Mouse (Mus musculus) forebrain, embryonic 13.5 days (tissue): ENCODE results near the gene Fgg. TPM values are rescaled to one million over a fixed set of nuclear protein-coding genes. Genes with fewer than 3 reads are reported as not detected.

ENCODE experiments used
- ATAC-seq: fragments of 200-750 bp; cut with Nextera tagmentation; 2 replicates; pipeline ENCODE4 v1.8.0; 2017
- H3K27ac ChIP-seq: fragments of 300-500 bp; sonication (generic); 2 replicates; pipeline ENCODE4 v1.5.1; 2015; ENCODE audit warnings: inconsistent platforms, mild to moderate bottlenecking, moderate library complexity
- H3K27me3 ChIP-seq: fragments of 300-500 bp; sonication (generic); 2 replicates; pipeline ENCODE4 v1.6.1; 2015; ENCODE audit warnings: mild to moderate bottlenecking, inconsistent platforms
- H3K36me3 ChIP-seq: fragments of 300-500 bp; sonication (generic); 2 replicates; pipeline ENCODE4 v1.6.1; 2015; ENCODE audit warnings: mild to moderate bottlenecking, inconsistent platforms; ENCODE audit not compliant: poor library complexity, severe bottlenecking
- H3K4me1 ChIP-seq: fragments of 300-500 bp; sonication (generic); 2 replicates; pipeline ENCODE4 v1.6.1; 2015; ENCODE audit warnings: inconsistent platforms
- H3K4me2 ChIP-seq: fragments of 300-500 bp; sonication (generic); 2 replicates; pipeline ENCODE4 v1.6.1; 2015; ENCODE audit warnings: inconsistent platforms, mild to moderate bottlenecking, moderate library complexity
- H3K4me3 ChIP-seq: fragments of 300-500 bp; sonication (generic); 2 replicates; pipeline ENCODE4 v1.5.1; 2015; ENCODE audit warnings: mild to moderate bottlenecking, inconsistent platforms
- H3K9ac ChIP-seq: fragments of 300-500 bp; sonication (generic); 2 replicates; pipeline ENCODE4 v1.6.1; 2015; ENCODE audit warnings: mild to moderate bottlenecking, inconsistent platforms
- H3K9me3 ChIP-seq: fragments of 300-500 bp; sonication (generic); replicated peaks from 2 replicates; pipeline ENCODE4 v1.6.1; 2016; ENCODE audit warnings: inconsistent platforms
- WGBS: fragments of 180-500 bp; shearing (Covaris S2); methylation state at CpG from one replicate; pipeline ENCODE4 v1.1.7; 2015; 5-methylcytosine and 5-hydroxymethylcytosine counted together
- polyA plus RNA-seq: library from polyadenylated mRNA; unstranded; fragments of >200 nt; fragmentation: Nextera tagmentation; extraction: Ambion mirVana; gene quantifications from 2 replicates; pipeline ENCODE4 v1.2.1, GENCODE M21; 2015

Gene Fgg
- polyA plus RNA-seq, 1 experiment from 2014 or later = not detected

DNA sequence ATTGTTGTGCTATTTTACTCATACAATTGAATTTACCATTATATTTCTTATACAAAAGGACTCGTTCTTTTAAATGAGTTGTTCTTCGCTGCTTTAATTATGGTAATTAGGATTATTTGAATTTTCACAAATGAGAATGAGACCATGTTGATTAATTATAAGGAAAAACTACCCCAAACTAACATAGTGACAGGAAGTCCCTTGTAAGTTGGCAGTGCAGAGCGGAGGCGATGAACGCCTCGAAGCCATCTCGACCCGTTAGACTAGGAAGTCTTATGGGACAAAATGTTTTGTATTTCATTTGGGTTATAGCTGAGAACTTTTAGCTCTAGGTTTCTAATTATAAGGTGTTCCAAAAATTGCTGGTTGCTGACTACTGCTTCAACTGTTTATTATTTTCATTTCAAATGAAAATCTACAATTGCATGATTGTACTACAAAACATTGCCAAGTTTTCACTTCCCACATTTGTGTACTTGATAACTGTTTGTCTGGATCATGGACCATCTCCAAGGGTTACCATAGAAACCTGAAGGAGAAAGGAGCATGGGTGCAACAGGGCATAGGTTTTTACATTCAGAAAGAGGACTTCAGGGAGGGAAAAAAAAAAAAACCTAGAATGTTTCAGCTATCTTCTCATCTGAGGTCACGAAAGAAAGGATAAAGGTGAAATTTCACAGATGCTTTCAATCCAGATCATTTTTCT, 20.2 kb downstream of the Fgg start:
- 73% methylated on average over 9 of the region's 9 CpGs for WGBS
- no peak overlapping the region for H3K4me2 ChIP-seq

DNA sequence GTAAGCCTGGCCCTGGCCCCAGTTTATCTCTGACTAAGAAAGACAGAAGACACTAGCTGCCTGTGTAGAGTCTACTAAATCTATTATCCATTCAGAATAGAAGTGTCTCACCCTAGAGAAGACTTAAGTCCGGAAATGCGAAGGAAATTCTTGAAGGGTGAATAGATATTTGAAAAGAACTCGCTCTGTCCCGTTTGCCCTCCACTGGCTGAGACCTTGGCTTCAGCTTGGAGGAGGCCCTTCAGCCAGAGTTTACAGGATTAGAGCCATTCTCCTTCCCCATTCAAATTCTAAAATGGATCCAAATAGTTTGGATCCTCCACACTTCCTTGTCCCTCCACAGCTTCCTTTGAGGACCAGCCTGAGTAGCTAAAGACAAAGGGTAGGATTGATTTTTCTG, 22.8 kb downstream of the Fgg start:
- Histone ChIP-seq H3K36me3 (no peaks in the 10 kb centered on the region), H3K9me3 (no peaks in the 10 kb centered on the region)
- WGBS = 89% methylated on average over 4 of the region's 4 CpGs

More for the DNA sequence above, 20.2 kb downstream of the Fgg start:
- H3K9ac ChIP-seq = no peak overlapping the region
- H3K36me3 ChIP-seq = no peaks in the 10 kb centered on the region
- no peak overlapping the region for H3K27ac ChIP-seq
- no peaks in the 10 kb centered on the region for H3K9me3 ChIP-seq
- H3K27me3 ChIP-seq = no peaks in the 10 kb centered on the region
- H3K4me3 ChIP-seq = no peak overlapping the region
- ATAC-seq = no peak
- peaks cover 1% of the 10 kb centered on the region; the same call in 1 of the 2 replicates for H3K4me1 ChIP-seq

DNA sequence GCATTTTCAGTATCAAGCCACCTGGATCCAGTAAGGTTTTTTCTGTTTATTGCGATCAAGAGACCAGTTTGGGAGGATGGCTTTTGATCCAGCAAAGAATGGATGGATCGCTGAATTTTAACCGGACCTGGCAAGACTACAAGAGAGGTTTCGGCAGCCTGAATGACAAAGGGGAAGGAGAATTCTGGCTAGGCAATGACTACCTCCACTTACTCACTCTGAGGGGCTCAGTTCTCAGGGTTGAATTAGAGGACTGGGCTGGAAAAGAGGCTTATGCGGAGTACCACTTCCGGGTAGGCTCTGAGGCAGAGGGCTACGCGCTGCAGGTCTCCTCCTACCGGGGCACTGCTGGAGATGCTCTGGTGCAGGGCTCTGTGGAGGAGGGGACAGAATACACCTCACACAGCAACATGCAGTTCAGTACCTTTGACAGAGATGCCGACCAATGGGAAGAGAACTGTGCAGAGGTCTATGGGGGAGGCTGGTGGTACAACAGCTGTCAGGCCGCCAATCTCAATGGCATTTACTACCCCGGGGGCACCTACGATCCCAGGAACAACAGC, 25.3 kb downstream of the Fgg start:
- ATAC-seq = peak; percentile 61
- Histone ChIP-seq H3K4me1 (peaks cover 6% of the 10 kb centered on the region; the same call in 1 of the 2 replicates), H3K36me3 (no peaks in the 10 kb centered on the region), H3K4me3 (peak overlapping the region; percentile 9; the same call in 1 of the 2 replicates), H3K9ac (no peak overlapping the region), H3K27ac (no peak overlapping the region), H3K9me3 (no peaks in the 10 kb centered on the region), H3K27me3 (no peaks in the 10 kb centered on the region), H3K4me2 (peak overlapping the region; percentile 47)
- WGBS = 44% methylated on average over 13 of the region's 13 CpGs

More for the DNA sequence above, 22.8 kb downstream of the Fgg start:
- no peak overlapping the region for H3K4me3 ChIP-seq
- H3K9ac ChIP-seq = no peak overlapping the region
- no peaks in the 10 kb centered on the region for H3K27me3 ChIP-seq
- H3K4me1 ChIP-seq = peaks cover 6% of the 10 kb centered on the region; the same call in 1 of the 2 replicates
- ATAC-seq = no peak
- no peak overlapping the region for H3K4me2 ChIP-seq
- no peak overlapping the region for H3K27ac ChIP-seq

DNA sequence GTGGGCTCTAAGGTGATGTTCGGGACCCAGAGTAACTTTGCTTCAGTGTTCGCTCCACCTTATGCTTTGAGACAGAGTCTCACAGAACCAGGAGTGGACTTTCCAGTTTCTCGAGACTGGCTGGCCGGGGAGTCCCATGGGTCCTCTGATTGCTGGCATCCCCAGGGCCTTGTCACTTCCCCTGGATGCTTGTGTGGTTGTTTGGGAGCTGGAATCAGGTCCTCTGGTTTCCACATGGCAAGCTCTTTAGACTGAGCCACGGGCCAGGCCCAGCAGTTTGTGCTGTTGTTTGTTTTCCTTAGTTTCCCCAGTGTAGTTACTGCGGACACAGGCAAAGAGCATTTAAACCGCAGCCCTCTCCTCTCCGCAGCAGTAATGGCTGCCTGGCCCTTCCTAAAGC, 26.3 kb downstream of the Fgg start:
- no peaks in the 10 kb centered on the region for H3K36me3 ChIP-seq
- H3K9ac ChIP-seq = no peak overlapping the region
- peaks cover 6% of the 10 kb centered on the region; the same call in 1 of the 2 replicates for H3K4me1 ChIP-seq
- no peaks in the 10 kb centered on the region for H3K27me3 ChIP-seq
- 92% methylated on average over 8 of the region's 8 CpGs for WGBS
- no peak overlapping the region for H3K4me2 ChIP-seq
- no peaks in the 10 kb centered on the region for H3K9me3 ChIP-seq
- H3K4me3 ChIP-seq = no peak overlapping the region
- no peak overlapping the region for H3K27ac ChIP-seq
- ATAC-seq = no peak

DNA sequence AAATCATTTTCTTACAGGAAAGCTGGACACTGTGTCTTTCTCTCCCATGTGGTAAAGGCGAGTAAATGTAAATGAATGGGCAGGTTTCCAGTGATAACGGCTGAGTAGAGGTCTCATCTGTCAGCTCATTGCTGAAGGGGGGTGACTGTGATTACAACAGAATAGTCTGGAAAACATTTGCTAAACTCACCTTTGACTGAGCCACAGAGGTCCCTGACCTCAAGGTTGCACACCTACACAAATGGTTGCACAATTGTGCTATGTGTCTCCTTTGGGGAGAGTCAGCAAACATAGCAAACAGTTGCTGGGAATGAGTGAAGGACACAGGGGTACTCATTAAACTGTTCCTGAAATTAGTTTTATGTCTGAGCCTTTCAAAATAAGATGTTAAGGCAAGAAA, 31.3 kb downstream of the Fgg start:
- H3K9ac ChIP-seq = no peak overlapping the region
- no peak for ATAC-seq
- no peaks in the 10 kb centered on the region for H3K4me1 ChIP-seq
- no peaks in the 10 kb centered on the region for H3K9me3 ChIP-seq
- no peak overlapping the region for H3K4me3 ChIP-seq
- WGBS = 77% methylated on average over 2 of the region's 2 CpGs
- H3K4me2 ChIP-seq = no peak overlapping the region
- no peak overlapping the region for H3K27ac ChIP-seq
- no peaks in the 10 kb centered on the region for H3K36me3 ChIP-seq
- H3K27me3 ChIP-seq = no peaks in the 10 kb centered on the region

DNA sequence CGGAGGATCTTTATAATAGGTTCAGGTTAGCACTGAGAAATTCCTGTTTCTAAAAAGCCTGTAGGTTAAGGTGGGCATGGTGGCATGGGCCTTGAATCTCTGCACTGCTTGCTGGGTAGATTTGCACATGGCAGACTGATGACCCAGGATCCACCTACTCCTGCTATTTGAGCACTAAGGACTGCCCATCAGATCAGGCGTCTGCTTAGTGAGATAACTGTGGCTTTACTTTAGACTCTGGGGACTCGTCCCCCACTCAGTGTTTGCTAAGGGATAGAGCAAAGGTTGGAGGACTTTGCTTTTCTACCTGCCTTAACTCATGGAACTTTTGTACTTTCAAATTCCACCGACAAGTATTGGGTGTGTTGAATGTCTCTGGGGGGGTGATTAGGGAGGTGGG, 32.1 kb downstream of the Fgg start:
- Histone ChIP-seq H3K36me3 (no peaks in the 10 kb centered on the region), H3K9ac (no peak overlapping the region), H3K9me3 (no peaks in the 10 kb centered on the region), H3K27me3 (no peaks in the 10 kb centered on the region), H3K4me3 (no peak overlapping the region), H3K27ac (no peak overlapping the region), H3K4me2 (no peak overlapping the region), H3K4me1 (no peaks in the 10 kb centered on the region)
- ATAC-seq = no peak
- 76% methylated on average over 4 of the region's 4 CpGs for WGBS

DNA sequence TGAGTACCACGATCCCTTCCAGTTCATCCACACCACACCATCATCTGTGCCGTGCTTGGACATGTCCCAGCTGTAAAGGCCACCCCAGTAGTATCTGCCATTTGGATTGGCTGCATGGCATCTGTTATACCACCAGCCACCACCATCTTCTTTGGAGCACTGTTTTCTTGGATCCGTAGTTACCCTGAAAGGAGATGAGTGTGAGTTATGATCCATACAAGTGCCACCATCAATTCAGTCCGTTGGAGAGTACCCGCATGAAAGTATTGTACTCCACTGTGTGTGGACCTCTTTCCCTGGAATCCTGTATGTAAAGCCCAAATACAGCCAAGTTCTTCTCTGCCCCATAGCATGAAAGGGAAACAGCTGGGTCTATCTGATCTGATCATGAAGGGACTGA, 34.9 kb downstream of the Fgg start:
- Histone ChIP-seq H3K27ac (no peak overlapping the region), H3K4me3 (no peak overlapping the region), H3K9ac (no peak overlapping the region), H3K9me3 (no peaks in the 10 kb centered on the region), H3K4me1 (no peaks in the 10 kb centered on the region), H3K4me2 (no peak overlapping the region), H3K27me3 (no peaks in the 10 kb centered on the region), H3K36me3 (no peaks in the 10 kb centered on the region)
- ATAC-seq = no peak
- 92% methylated on average over 5 of the region's 5 CpGs for WGBS

DNA sequence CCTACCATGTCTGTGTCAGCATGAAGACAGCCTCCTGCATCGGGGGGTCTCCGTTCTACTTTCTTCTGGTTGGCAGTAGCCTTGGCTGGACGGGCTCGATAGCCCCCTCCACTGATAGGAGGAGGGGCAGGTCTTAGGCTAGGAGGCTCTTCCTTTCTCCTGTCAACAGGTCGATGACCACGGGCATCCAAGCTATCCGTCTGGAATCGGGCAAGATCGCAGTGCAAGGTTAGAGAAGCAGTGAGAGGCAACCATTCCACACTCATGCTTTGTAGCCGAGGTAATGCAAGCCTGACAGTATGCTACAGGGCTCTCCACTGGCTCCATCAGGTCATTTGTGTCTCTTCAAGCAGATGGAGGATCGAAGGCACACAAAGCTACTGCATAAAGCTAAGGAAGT, 39.1 kb downstream of the Fgg start:
- no peaks in the 10 kb centered on the region for H3K4me1 ChIP-seq
- WGBS = 88% methylated on average over 11 of the region's 11 CpGs
- H3K9me3 ChIP-seq = no peaks in the 10 kb centered on the region
- H3K4me2 ChIP-seq = no peak overlapping the region
- H3K9ac ChIP-seq = no peak overlapping the region
- ATAC-seq = no peak
- H3K36me3 ChIP-seq = no peaks in the 10 kb centered on the region
- H3K4me3 ChIP-seq = no peak overlapping the region
- no peaks in the 10 kb centered on the region for H3K27me3 ChIP-seq
- H3K27ac ChIP-seq = no peak overlapping the region

DNA sequence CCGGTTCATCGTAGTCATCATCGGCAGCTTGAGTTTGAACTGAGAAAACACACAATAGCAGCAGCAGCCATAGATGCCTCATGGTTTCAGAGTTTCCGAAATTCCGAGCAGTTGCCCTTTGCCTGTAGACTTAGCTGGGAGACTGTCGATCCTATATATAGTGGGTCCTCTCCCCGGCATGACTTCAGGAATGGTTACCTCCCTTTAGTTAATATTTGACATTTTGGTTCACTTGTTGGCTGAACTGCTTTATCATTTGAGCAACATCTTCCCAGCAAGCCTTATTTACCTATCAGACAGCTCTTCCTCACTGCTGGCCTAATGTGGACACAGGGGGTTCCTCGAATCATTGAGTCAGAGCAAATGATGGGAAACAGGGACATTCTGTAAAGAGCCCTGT, 42.2 kb downstream of the Fgg start, which contains the start of gene Fgb:
TSS of gene Fgb (minus strand) at position 184 of the 400 bp plus-strand sequence.
- no peak for ATAC-seq
- Histone ChIP-seq H3K4me2 (no peak within 1 kb of the TSS), H3K27ac (no peak within 1 kb of the TSS), H3K4me3 (no peak within 1 kb of the TSS), H3K9me3 (no peaks in the 10 kb centered on the region), H3K4me1 (no peaks in the 10 kb centered on the region), H3K27me3 (no peaks in the 10 kb centered on the region), H3K9ac (no peak within 1 kb of the TSS), H3K36me3 (no peaks in the 10 kb centered on the region)
- WGBS = 93% methylated on average over 8 of the region's 8 CpGs

DNA sequence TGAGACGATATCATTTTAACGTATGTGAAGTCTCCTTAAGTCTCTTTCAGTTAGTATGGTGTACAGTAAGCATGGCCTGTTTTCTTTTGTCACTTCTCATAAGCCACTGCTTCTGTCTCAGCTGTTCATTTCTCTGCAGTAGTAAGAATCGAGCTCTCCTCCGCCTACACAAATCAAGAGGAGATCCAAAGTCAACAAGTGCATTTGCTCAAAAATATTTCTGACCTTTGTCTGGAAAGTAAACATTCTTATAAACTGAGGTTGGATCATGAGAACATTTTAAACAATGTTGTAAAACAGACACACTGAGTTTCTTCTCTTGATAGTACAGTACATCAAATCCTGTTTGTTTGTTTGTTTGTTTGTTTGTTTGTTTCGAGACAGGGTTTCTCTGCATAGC, 43.1 kb downstream of the Fgg start:
- Histone ChIP-seq H3K27me3 (no peaks in the 10 kb centered on the region), H3K36me3 (no peaks in the 10 kb centered on the region), H3K9me3 (no peaks in the 10 kb centered on the region), H3K4me1 (no peaks in the 10 kb centered on the region), H3K27ac (no peak overlapping the region), H3K9ac (no peak overlapping the region), H3K4me2 (no peak overlapping the region), H3K4me3 (no peak overlapping the region)
- no peak for ATAC-seq
- WGBS = 79% methylated on average over 5 of the region's 5 CpGs

DNA sequence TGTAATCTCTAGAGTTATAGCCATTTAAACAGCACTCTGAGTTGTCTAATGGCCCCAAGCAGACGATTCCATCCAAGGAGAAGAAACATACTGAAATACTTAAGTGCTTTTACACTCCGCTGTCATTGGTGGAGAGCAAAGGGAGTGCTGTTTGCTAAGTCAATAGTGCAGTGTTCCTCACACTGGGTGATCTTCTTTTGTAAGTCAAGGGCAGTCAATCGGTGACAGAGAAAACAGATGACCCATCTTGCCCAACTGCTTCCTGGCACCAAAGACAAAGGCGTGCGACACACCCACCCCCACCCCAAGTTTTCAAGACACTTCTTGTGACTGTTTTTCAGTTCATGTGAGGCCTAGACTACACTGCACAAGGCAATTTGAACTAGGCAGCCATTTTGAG, 44.6 kb downstream of the Fgg start:
- H3K4me2 ChIP-seq = no peak overlapping the region
- no peak for ATAC-seq
- H3K27ac ChIP-seq = no peak overlapping the region
- H3K9ac ChIP-seq = no peak overlapping the region
- peaks cover 5% of the 10 kb centered on the region for H3K36me3 ChIP-seq
- peaks cover 13% of the 10 kb centered on the region for H3K4me1 ChIP-seq
- no peaks in the 10 kb centered on the region for H3K27me3 ChIP-seq
- H3K4me3 ChIP-seq = no peak overlapping the region
- 94% methylated on average over 5 of the region's 5 CpGs for WGBS
- H3K9me3 ChIP-seq = no peaks in the 10 kb centered on the region

DNA sequence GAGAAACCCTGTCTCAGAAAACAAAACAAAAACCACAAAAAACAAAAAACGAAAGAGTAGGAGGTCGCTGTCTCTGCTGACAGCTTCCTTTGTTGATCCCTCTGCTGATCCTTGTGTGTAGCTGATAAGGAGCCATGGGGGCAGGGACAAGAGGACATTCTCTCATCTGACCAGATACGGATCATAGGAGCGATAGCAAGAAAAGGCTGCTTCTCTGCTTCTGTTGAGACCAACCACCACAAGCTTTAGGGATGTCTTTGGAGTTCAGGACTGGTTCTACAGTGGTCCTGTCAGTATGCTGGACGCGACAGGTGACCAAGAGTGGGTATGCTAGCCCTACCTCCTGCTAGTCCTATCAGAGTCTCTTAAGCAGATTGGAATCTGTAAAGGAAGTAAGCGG, 45.6 kb downstream of the Fgg start:
- H3K9ac ChIP-seq = no peak overlapping the region
- ATAC-seq = no peak
- H3K9me3 ChIP-seq = no peaks in the 10 kb centered on the region
- no peaks in the 10 kb centered on the region for H3K27me3 ChIP-seq
- H3K4me3 ChIP-seq = no peak overlapping the region
- peaks cover 11% of the 10 kb centered on the region for H3K36me3 ChIP-seq
- peaks cover 13% of the 10 kb centered on the region for H3K4me1 ChIP-seq
- H3K27ac ChIP-seq = no peak overlapping the region
- no peak overlapping the region for H3K4me2 ChIP-seq
- WGBS = 88% methylated on average over 7 of the region's 7 CpGs

DNA sequence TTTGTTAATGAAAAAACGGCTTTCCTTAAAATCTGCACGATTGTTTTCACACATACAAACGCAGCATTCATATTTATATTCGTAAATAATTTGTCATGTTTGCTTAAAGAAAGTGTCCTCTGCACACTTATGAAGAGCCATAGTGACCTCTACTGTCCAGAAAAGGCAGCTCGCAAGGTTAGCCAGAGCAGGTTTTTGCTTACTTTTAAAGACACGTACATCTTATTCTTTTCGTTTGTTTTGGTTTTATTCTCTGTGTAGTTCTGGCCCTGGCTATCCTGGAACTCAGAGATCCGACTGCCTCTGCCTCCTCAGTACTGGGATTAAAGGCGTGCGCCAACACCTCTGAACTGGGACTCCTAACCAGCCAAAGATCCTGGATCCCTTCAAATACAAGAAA, 46.2 kb downstream of the Fgg start:
- H3K9me3 ChIP-seq = no peaks in the 10 kb centered on the region
- 34% methylated on average over 10 of the region's 10 CpGs for WGBS
- H3K27me3 ChIP-seq = no peaks in the 10 kb centered on the region
- no peak overlapping the region for H3K9ac ChIP-seq
- no peak overlapping the region for H3K4me2 ChIP-seq
- no peak for ATAC-seq
- H3K4me1 ChIP-seq = peaks cover 13% of the 10 kb centered on the region
- no peak overlapping the region for H3K4me3 ChIP-seq
- H3K27ac ChIP-seq = no peak overlapping the region
- peaks cover 16% of the 10 kb centered on the region for H3K36me3 ChIP-seq
